Mouse (Mus musculus) monocyte, adult 2 months (primary cell): ENCODE results near the gene Lmbrd2.

ENCODE experiments used
- DNase-seq, 2 experiments: peaks; one replicate each; pipeline ENCODE4 v3.0.0; 2022; ENCODE audit warnings: low spot score in 2 of 2, low read depth in 1 of 2

The Lmbrd2 gene

GRCm38 (mm10) chr15:9140252-9140680, at the start of gene Lmbrd2:
TSS of gene Lmbrd2 (plus strand) at chr15:9140550.
- DNase-seq: peak; percentile 89

GRCm38 (mm10) chr15:9090662-9091061, 49.7 kb upstream of the Lmbrd2 start:
- DNase-seq: no peak

GRCm38 (mm10) chr15:9093598-9094365, 46.6 kb upstream of the Lmbrd2 start:
- no peak for DNase-seq

- no peak for DNase-seq
These were observed 46.0 kb upstream of the Lmbrd2 start for GRCm38 (mm10) chr15:9094366-9094750.

GRCm38 (mm10) chr15:9096865-9097264, 43.5 kb upstream of the Lmbrd2 start:
- DNase-seq: no peak

- no peak for DNase-seq
These were observed 39.8 kb upstream of the Lmbrd2 start for GRCm38 (mm10) chr15:9100446-9101077.

GRCm38 (mm10) chr15:9106303-9107074, 33.9 kb upstream of the Lmbrd2 start:
- no peak for DNase-seq

- DNase-seq: no peak
These were observed 29.6 kb upstream of the Lmbrd2 start for GRCm38 (mm10) chr15:9110526-9111347.

- DNase-seq: no peak
These were observed 28.7 kb upstream of the Lmbrd2 start for GRCm38 (mm10) chr15:9111648-9112047.

GRCm38 (mm10) chr15:9113556-9113955, 26.8 kb upstream of the Lmbrd2 start:
- DNase-seq: no peak

- no peak for DNase-seq
These were observed 26.2 kb upstream of the Lmbrd2 start for GRCm38 (mm10) chr15:9114131-9114530.

GRCm38 (mm10) chr15:9114599-9114998, 25.8 kb upstream of the Lmbrd2 start:
- DNase-seq: no peak

- no peak for DNase-seq
These were observed 21.5 kb upstream of the Lmbrd2 start for GRCm38 (mm10) chr15:9118852-9119251.

GRCm38 (mm10) chr15:9120081-9120480, 20.3 kb upstream of the Lmbrd2 start:
- DNase-seq: no peak

- DNase-seq: peak in 1 of 2 experiments; percentile 6
These were observed 17.4 kb upstream of the Lmbrd2 start for GRCm38 (mm10) chr15:9122989-9123388.

- DNase-seq: no peak
These were observed 15.5 kb upstream of the Lmbrd2 start for GRCm38 (mm10) chr15:9124856-9125255.

- DNase-seq: no peak
These were observed 13.1 kb upstream of the Lmbrd2 start for GRCm38 (mm10) chr15:9127051-9127791.

- DNase-seq: no peak
These were observed 9.4 kb upstream of the Lmbrd2 start for GRCm38 (mm10) chr15:9130772-9131498.

GRCm38 (mm10) chr15:9131499-9131888, 8.9 kb upstream of the Lmbrd2 start:
- no peak for DNase-seq
